Mouse (Mus musculus) CH12.LX (cell line): Measurements from ENCODE around the gene BC016579. TPM values are rescaled to one million over a fixed set of nuclear protein-coding genes. Genes with fewer than 3 reads are reported as not detected.

Source experiments
- DNase-seq: peaks from one replicate; pipeline ENCODE4 v3.0.0-alpha.2; 2013; ENCODE audit errors: extremely low read depth
- H3K27ac ChIP-seq: 2 replicates; pipeline ENCODE4 v1.5.1; 2012; ENCODE audit warnings: low read depth, mild to moderate bottlenecking, control low read depth, moderate library complexity; ENCODE audit not compliant: insufficient read depth
- H3K27me3 ChIP-seq: replicated peaks from 2 replicates; pipeline ENCODE3; 2012; ENCODE audit warnings: inconsistent platforms
- H3K36me3 ChIP-seq, 2 experiments: replicated peaks in 1 of 2; 2 replicates each; pipeline versions ENCODE3 to v1.6.1; 2012; ENCODE audit warnings: inconsistent platforms in 1 of 2, low read length in 1 of 2, mild to moderate bottlenecking in 1 of 2, mixed read lengths in 1 of 2, moderate library complexity in 1 of 2; ENCODE audit not compliant: control insufficient read depth in 1 of 2, insufficient read depth in 1 of 2
- H3K4me1 ChIP-seq, 2 experiments: 2 replicates each; pipeline ENCODE4 v1.6.1; 2012; ENCODE audit warnings: inconsistent platforms in 1 of 2, moderate library complexity in 1 of 2; ENCODE audit not compliant: insufficient read depth in 2 of 2, control insufficient read depth in 1 of 2
- H3K4me2 ChIP-seq: 2 replicates; pipeline ENCODE4 v1.6.1; 2012; ENCODE audit warnings: low read depth, mild to moderate bottlenecking, control low read depth; ENCODE audit not compliant: poor library complexity, insufficient read depth, severe bottlenecking
- H3K4me3 ChIP-seq, 3 experiments: fragments of 150-350 bp in 1 of 3; sonication (generic) in 1 of 3; replicated peaks in 1 of 3; 2 replicates each; pipeline versions ENCODE3 to v1.5.1; 2011 to 2012; ENCODE audit warnings: low read depth in 2 of 3, low read length in 2 of 3, mild to moderate bottlenecking in 2 of 3, moderate library complexity in 2 of 3, control low read depth in 1 of 3, improper control_type of control experiment in 1 of 3, inconsistent platforms in 1 of 3, mixed read lengths in 1 of 3; ENCODE audit not compliant: poor library complexity in 1 of 3
- H3K79me2 ChIP-seq: replicated peaks from 2 replicates; pipeline ENCODE4 v1.6.1; 2012; ENCODE audit warnings: mild to moderate bottlenecking, moderate library complexity; ENCODE audit not compliant: control insufficient read depth, poor library complexity, insufficient read depth, severe bottlenecking; ENCODE audit errors: extremely low read depth
- H3K9ac ChIP-seq: 2 replicates; pipeline ENCODE4 v1.6.1; 2012; ENCODE audit warnings: low read depth, mild to moderate bottlenecking, control low read depth, moderate library complexity; ENCODE audit not compliant: insufficient read depth
- H3K9me3 ChIP-seq: replicated peaks from 2 replicates; pipeline ENCODE3; 2012; ENCODE audit warnings: low read length, inconsistent platforms, mixed read lengths
- CHD1 ChIP-seq: IDR thresholded peaks from 2 replicates; pipeline ENCODE4 v1.6.1; 2012; ENCODE audit warnings: low read depth, low read length, improper control_type of control experiment, inconsistent platforms
- CHD2 ChIP-seq: IDR thresholded peaks from 2 replicates; pipeline ENCODE4 v1.6.1; 2011; ENCODE audit warnings: low read length, improper control_type of control experiment
- CTCF ChIP-seq, 2 experiments: IDR thresholded peaks in 1 of 2; conservative IDR thresholded peaks in 1 of 2; 2 replicates each; pipeline ENCODE4 v1.5.1; 2011 to 2012; ENCODE audit warnings: low read depth in 2 of 2, low read length in 2 of 2, improper control_type of control experiment in 1 of 2, inconsistent platforms in 1 of 2, mild to moderate bottlenecking in 1 of 2, moderate library complexity in 1 of 2
- E2F4 ChIP-seq: IDR thresholded peaks from 2 replicates; pipeline ENCODE4 v1.6.1; 2011; ENCODE audit warnings: low read depth, low read length, improper control_type of control experiment; ENCODE audit not compliant: insufficient replicate concordance
- EP300 ChIP-seq: IDR thresholded peaks from 2 replicates; pipeline ENCODE4 v1.6.1; 2011; ENCODE audit warnings: low read length, improper control_type of control experiment
- HCFC1 ChIP-seq: IDR thresholded peaks from 2 replicates; pipeline ENCODE4 v1.6.1; 2012; ENCODE audit warnings: low read depth, mild to moderate bottlenecking, inconsistent platforms, low read length, improper control_type of control experiment
- IRF4 ChIP-seq: IDR thresholded peaks from 2 replicates; pipeline ENCODE4 v1.6.1; 2014; ENCODE audit warnings: low read depth, mild to moderate bottlenecking, inconsistent platforms, low read length, improper control_type of control experiment
- JUN ChIP-seq: IDR thresholded peaks from 2 replicates; pipeline ENCODE4 v1.6.1; 2011; ENCODE audit warnings: low read depth, mild to moderate bottlenecking, low read length, improper control_type of control experiment, moderate library complexity; ENCODE audit not compliant: insufficient read depth
- JUND ChIP-seq: conservative IDR thresholded peaks from 2 replicates; pipeline ENCODE4 v1.6.1; 2011; ENCODE audit warnings: low read depth, low read length, improper control_type of control experiment
- MAFK ChIP-seq: IDR thresholded peaks from 2 replicates; pipeline ENCODE4 v1.6.1; 2011; ENCODE audit warnings: low read length, improper control_type of control experiment; ENCODE audit not compliant: insufficient replicate concordance
- MAZ ChIP-seq: IDR thresholded peaks from 2 replicates; pipeline ENCODE4 v1.6.1; 2012; ENCODE audit warnings: low read depth, mild to moderate bottlenecking, inconsistent platforms, low read length, improper control_type of control experiment, moderate library complexity
- MEF2A ChIP-seq: IDR thresholded peaks from 2 replicates; pipeline ENCODE4 v1.6.1; 2014; ENCODE audit warnings: low read depth, mild to moderate bottlenecking, inconsistent platforms, low read length, improper control_type of control experiment, borderline replicate concordance
- MXI1 ChIP-seq: IDR thresholded peaks from 2 replicates; pipeline ENCODE4 v1.6.1; 2011; ENCODE audit warnings: mild to moderate bottlenecking, low read depth, low read length, improper control_type of control experiment
- NELFE ChIP-seq: IDR thresholded peaks from 2 replicates; pipeline ENCODE4 v1.6.1; 2011; ENCODE audit warnings: low read depth, low read length, improper control_type of control experiment
- PAX5 ChIP-seq: IDR thresholded peaks from 2 replicates; pipeline ENCODE4 v1.6.1; 2012; ENCODE audit warnings: low read length, inconsistent platforms, mixed read lengths
- POLR2A ChIP-seq: IDR thresholded peaks from 2 replicates; pipeline ENCODE4 v1.6.1; 2011; ENCODE audit warnings: low read depth, mild to moderate bottlenecking, improper control_type of control experiment, low read length
- RAD21 ChIP-seq: IDR thresholded peaks from 2 replicates; pipeline ENCODE4 v1.6.1; 2011; ENCODE audit warnings: low read depth, mild to moderate bottlenecking, low read length, improper control_type of control experiment, moderate library complexity
- RCOR1 ChIP-seq: conservative IDR thresholded peaks from 2 replicates; pipeline ENCODE4 v1.6.1; 2012; ENCODE audit warnings: low read depth, mild to moderate bottlenecking, inconsistent platforms, low read length, improper control_type of control experiment
- SIN3A ChIP-seq: IDR thresholded peaks from 2 replicates; pipeline ENCODE4 v1.6.1; 2012; ENCODE audit warnings: low read length, improper control_type of control experiment, inconsistent platforms
- SMC3 ChIP-seq: IDR thresholded peaks from 2 replicates; pipeline ENCODE4 v1.6.1; 2011; ENCODE audit warnings: low read depth, low read length, improper control_type of control experiment
- USF1 ChIP-seq: IDR thresholded peaks from 2 replicates; pipeline ENCODE4 v1.6.1; 2014; ENCODE audit warnings: low read depth, mild to moderate bottlenecking, inconsistent platforms, low read length, improper control_type of control experiment
- ZC3H11A ChIP-seq: IDR thresholded peaks from 2 replicates; pipeline ENCODE4 v1.6.1; 2012; ENCODE audit warnings: low read depth, mild to moderate bottlenecking, inconsistent platforms, low read length, improper control_type of control experiment
- ZNF384 ChIP-seq: IDR thresholded peaks from 2 replicates; pipeline ENCODE4 v1.6.1; 2012; ENCODE audit warnings: low read depth, low read length, improper control_type of control experiment, inconsistent platforms
- dilution Hi-C: fragments of 300-500 bp; cut with MboI; formaldehyde crosslinking; loops from 2 replicates; pipeline ENCODE4 v1.14.3; 2020; ENCODE audit warnings: low sequenced_read_pairs; ENCODE audit not compliant: extremely low pct_unique_long_range_greater_than_20kb, extremely low pct_ligation_motif_present
- in situ Hi-C: fragments of 300-500 bp; cut with MboI; formaldehyde crosslinking; loops from 3 replicates; pipeline ENCODE4 v1.14.3; 2019; ENCODE audit warnings: low sequenced_read_pairs, low pct_ligation_motif_present, low pct_unique_long_range_greater_than_20kb, mixed read lengths
- polyA plus RNA-seq: library from polyadenylated mRNA; unstranded; fragments of >175 nt; gene quantifications from 2 replicates; pipeline ENCODE4 v1.2.1, GENCODE M21; 2012; ENCODE audit warnings: low read depth; ENCODE audit not compliant: insufficient read length
- total RNA-seq, 2 experiments: library from RNA; depleted of rRNA; stranded (reverse); fragments of 300-350 nt in 1 of 2; fragments of >200 nt in 1 of 2; gene quantifications; 2 replicates each; pipeline ENCODE4 v1.2.3; 2012 to 2014

The BC016579 gene
- total and polyA plus RNA-seq, 3 experiments: not detected

DNA sequence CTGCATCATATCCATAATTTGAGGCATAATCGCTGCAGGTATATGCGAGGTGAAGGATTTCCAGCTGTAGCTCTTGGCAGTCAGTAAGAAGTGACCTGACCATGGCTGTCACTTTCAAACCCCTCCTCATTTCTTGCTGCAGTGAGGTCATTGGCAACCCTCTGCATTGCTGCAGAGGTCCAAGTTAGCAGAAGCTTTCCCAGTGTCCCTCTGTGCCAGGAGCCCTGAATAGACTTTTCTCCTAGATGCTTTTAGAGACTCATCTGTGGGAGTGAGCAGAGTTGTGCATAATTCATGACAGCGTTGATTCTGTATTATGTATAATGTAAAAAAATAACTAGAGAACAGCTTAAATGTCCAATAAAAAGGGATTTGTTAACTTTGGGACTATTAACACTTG is 31.4 kb upstream of the BC016579 start:
- Histone ChIP-seq H3K9me3 (no peaks in the 10 kb centered on the region), H3K27ac (no peak overlapping the region), H3K4me2 (no peak overlapping the region; the same call in 1 of the 2 replicates), H3K4me1 (peaks cover 2 to 4% of the 10 kb centered on the region in 2 experiments; a peak in 2 of 4 replicates), H3K9ac (no peak overlapping the region), H3K79me2 (no peaks in the 10 kb centered on the region), H3K27me3 (no peaks in the 10 kb centered on the region), H3K36me3 (no peaks in the 10 kb centered on the region), H3K4me3 (no peak overlapping the region)
- in situ Hi-C loops: no loop called here
- dilution Hi-C loops: no loop called here
- DNase-seq: no peak
- TF ChIP-seq MAFK: no peak
- no peak for TF ChIP-seq JUN
- no peak for TF ChIP-seq NELFE
- no peak for TF ChIP-seq ZC3H11A
- no peak for TF ChIP-seq RCOR1
- no peak for TF ChIP-seq HCFC1
- no peak for TF ChIP-seq MAZ
- no peak for TF ChIP-seq E2F4
- no peak for TF ChIP-seq JUND
- TF ChIP-seq POLR2A: no peak
- no peak for TF ChIP-seq EP300
- TF ChIP-seq, all 38 proteins: peak for 0

DNA sequence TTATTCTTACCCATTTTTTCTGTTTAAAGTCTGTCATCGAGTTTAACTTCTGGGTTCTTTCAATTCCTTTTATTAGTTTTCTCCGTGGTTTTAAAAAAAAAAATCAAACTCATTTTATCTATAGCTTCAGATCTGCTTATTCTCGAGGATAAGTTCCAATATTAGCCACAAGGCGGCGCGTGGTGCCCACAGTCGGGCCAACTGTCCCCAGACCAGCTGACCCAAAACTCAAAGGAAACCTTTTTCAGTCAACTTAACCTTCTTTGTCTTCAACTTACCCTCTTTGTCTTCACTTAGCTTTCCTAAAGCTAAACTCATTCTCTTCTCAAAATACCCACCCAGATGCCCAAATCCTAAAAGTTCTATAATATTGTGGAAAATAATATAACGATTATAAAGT is 30.9 kb upstream of the BC016579 start:
- TF ChIP-seq CHD1 (no peak), JUN (no peak), IRF4 (0 out of 2 replicates have a peak, but pooled peaks have one; percentile 39), MAFK (no peak), USF1 (peak; percentile 15; the same call in 1 of the 2 replicates), POLR2A (no peak), SMC3 (peak; percentile 84), SIN3A (no peak), ZC3H11A (peak; percentile 58; the same call in 1 of the 2 replicates), CHD2 (no peak), PAX5 (no peak), JUND (0 out of 2 replicates have a peak, but pooled peaks have one; percentile 12), ZNF384 (peak; percentile 65), RAD21 (peak; percentile 92), EP300 (no peak), MXI1 (no peak; the same call in 1 of the 2 replicates), RCOR1 (no peak), CTCF (conservative IDR thresholded peaks at IDR 0.05 in 1 of 2, IDR thresholded peaks at IDR 0.05 in 1 of 2; ENCODE audit: low read depth in 2 of 2, low read length in 2 of 2) (peak; percentile 82 to 97), MEF2A (no peak)
- dilution Hi-C loops (no loop called here), in situ Hi-C loops (no loop called here)
- Histone ChIP-seq H3K4me1 (peaks cover 0 to 2% of the 10 kb centered on the region in 2 experiments; a peak in 1 of 4 replicates), H3K4me3 (no peak overlapping the region), H3K36me3 (no peaks in the 10 kb centered on the region), H3K9me3 (no peaks in the 10 kb centered on the region), H3K9ac (no peak overlapping the region), H3K4me2 (no peak overlapping the region; the same call in 1 of the 2 replicates), H3K79me2 (no peaks in the 10 kb centered on the region), H3K27me3 (no peaks in the 10 kb centered on the region), H3K27ac (no peak overlapping the region)
- peak; percentile 71 for DNase-seq
